Mouse (Mus musculus) embryonic fibroblast, embryonic 13.5 days (primary cell): ENCODE results near the gene Cdh13. TPM values are rescaled to one million over a fixed set of nuclear protein-coding genes. Genes with fewer than 3 reads are reported as not detected.

Experiments
- H3K27ac ChIP-seq: 2 replicates; pipeline ENCODE4 v1.5.1; 2012; ENCODE audit warnings: low read length, control low read depth, inconsistent platforms; ENCODE audit not compliant: insufficient read depth
- H3K4me1 ChIP-seq: 2 replicates; pipeline ENCODE4 v1.6.1; 2011; ENCODE audit warnings: low read length; ENCODE audit not compliant: control insufficient read depth, insufficient read depth
- H3K4me3 ChIP-seq: 2 replicates; pipeline ENCODE4 v1.5.1; 2011; ENCODE audit warnings: mild to moderate bottlenecking, control low read depth, low read length; ENCODE audit not compliant: insufficient read depth
- CTCF ChIP-seq: IDR thresholded peaks from 2 replicates; pipeline ENCODE4 v1.5.1; 2011; ENCODE audit warnings: mild to moderate bottlenecking, control low read depth, low read length, moderate library complexity, borderline replicate concordance; ENCODE audit not compliant: insufficient read depth
- POLR2A ChIP-seq: IDR thresholded peaks from 2 replicates; pipeline ENCODE4 v1.6.1; 2011; ENCODE audit warnings: low read depth, mild to moderate bottlenecking, control low read depth, low read length, moderate library complexity
- polyA plus RNA-seq: library from polyadenylated mRNA; stranded (reverse); fragments of >200 nt; gene quantifications from 2 replicates; pipeline ENCODE4 v1.2.4, GENCODE M21; 2011; ENCODE audit warnings: low read depth; ENCODE audit not compliant: missing spikeins, insufficient read length

The Cdh13 gene
- polyA plus RNA-seq, 1 experiment = 19.8 TPM

GRCm38 (mm10) chr8:118296477-118296876 is 12.9 kb downstream of the Cdh13 start:
- H3K4me1 ChIP-seq = no peaks in the 10 kb centered on the region
- H3K4me3 ChIP-seq = no peak overlapping the region
- no peak overlapping the region for H3K27ac ChIP-seq
- TF ChIP-seq CTCF = no peak
- TF ChIP-seq POLR2A = no peak

DNA sequence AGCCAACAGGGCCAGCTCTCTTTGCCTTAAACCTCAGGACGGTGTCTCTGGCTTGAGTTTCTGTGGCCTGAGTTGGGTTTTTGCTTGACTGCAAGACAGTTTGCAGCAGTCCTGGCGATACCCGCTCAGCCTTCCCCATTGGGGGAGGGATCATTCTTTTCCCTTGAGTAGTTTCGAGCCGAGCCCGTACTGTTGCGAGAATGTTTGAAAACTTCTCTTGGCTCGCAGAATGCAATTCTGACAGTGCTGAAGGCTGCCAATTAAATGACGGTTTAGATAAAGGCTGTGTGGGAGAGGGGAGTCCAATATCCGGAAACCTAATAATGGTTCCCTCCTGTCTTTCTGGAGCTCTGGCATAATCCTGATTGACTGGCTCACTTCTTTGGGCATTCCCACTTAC is 23.4 kb downstream of the Cdh13 start:
- no peaks in the 10 kb centered on the region for H3K4me1 ChIP-seq
- no peak overlapping the region for H3K27ac ChIP-seq
- TF ChIP-seq CTCF = no peak
- TF ChIP-seq POLR2A = no peak
- no peak overlapping the region for H3K4me3 ChIP-seq

GRCm38 (mm10) chr8:118309106-118309505 is 25.6 kb downstream of the Cdh13 start:
- Histone ChIP-seq H3K27ac (no peak overlapping the region), H3K4me1 (no peaks in the 10 kb centered on the region), H3K4me3 (no peak overlapping the region)
- no peak for TF ChIP-seq CTCF
- TF ChIP-seq POLR2A = no peak

DNA sequence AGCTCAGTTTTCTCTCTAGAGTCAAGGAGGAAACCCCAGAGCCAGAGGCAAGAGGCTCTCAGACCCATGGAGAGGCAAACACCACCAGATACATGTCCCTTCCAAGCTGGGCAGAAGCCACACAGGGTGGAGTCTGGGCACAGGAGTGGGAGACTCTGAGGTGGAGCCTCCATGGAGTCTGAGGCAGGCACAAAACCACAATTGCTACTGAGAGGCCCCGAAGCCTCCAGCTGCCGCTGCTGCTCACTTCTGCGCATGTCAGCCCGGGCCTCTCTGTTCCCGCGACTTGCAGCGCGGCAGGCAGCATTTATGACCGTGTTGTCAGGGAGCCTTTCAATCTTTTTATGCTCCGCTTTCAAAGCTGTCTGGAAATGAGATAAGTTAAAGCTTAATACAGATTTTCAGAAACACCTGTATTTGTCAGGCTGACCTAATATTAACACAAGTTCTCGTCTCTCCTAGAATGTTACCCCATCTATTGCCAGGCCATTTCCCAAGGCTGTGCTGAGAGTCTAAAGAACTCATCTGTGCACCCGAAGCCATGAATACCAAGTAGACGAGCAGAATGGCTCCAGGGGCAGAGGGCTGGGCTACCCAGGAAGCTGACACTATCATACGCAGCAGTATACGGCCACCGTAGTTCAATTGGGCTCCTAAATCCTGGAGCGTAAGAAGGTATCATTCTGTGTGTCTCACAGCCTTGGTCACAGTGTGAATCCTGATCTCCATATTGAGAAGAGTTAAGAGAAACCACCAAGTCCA is 30.1 kb downstream of the Cdh13 start:
- no peak overlapping the region for H3K27ac ChIP-seq
- H3K4me1 ChIP-seq = no peaks in the 10 kb centered on the region
- no peak overlapping the region for H3K4me3 ChIP-seq
- TF ChIP-seq POLR2A = no peak

DNA sequence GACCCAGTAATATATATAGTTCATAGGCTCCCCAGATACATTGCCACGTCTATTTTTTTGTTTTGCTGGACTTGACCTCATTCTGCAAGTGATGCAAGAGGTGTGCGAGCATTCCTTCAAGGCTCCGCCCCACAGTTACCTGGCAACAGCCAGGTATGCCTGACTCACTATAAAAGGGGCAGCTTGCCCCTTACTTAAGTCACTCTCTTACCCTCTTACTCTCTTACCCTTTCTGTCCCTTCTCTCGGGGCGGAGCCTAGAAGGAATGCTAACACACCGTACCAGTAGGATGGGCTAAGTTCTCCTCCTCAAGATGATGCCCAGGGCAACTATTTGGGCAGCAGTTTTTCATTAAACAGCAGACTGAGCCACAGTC is 30.6 kb downstream of the Cdh13 start:
- Histone ChIP-seq H3K4me3 (no peak overlapping the region), H3K27ac (no peak overlapping the region), H3K4me1 (no peaks in the 10 kb centered on the region)
- TF ChIP-seq CTCF = no peak

GRCm38 (mm10) chr8:118314932-118315331 is 31.4 kb downstream of the Cdh13 start:
- no peaks in the 10 kb centered on the region for H3K4me1 ChIP-seq
- H3K4me3 ChIP-seq = no peak overlapping the region
- TF ChIP-seq POLR2A = no peak
- no peak for TF ChIP-seq CTCF
- no peak overlapping the region for H3K27ac ChIP-seq

- Histone ChIP-seq H3K4me1 (no peaks in the 10 kb centered on the region), H3K4me3 (no peak overlapping the region), H3K27ac (no peak overlapping the region)
- TF ChIP-seq POLR2A (no peak), CTCF (no peak)
These were observed 32.9 kb downstream of the Cdh13 start for GRCm38 (mm10) chr8:118316440-118316839.

DNA sequence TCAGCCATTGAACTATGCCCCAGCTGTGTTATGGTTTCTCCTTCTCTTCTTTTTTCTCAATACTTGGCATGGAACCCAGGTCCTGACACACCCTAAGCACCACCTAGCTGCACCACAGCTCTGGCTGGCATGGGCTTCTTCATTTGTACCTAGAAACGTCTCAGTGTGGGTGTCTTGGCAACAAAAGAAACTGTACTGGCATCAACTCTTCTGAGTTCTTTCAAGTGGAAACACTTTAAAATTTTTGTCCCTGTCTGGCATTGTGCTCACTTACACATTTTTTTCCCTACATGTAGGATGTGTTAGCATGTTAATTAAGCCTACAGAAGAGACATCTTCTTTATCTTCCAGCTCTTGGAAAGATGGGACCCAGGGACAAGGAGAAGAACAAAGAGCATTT is 37.0 kb downstream of the Cdh13 start:
- no peak overlapping the region for H3K27ac ChIP-seq
- TF ChIP-seq CTCF = no peak
- no peak for TF ChIP-seq POLR2A
- no peaks in the 10 kb centered on the region for H3K4me1 ChIP-seq
- no peak overlapping the region for H3K4me3 ChIP-seq

DNA sequence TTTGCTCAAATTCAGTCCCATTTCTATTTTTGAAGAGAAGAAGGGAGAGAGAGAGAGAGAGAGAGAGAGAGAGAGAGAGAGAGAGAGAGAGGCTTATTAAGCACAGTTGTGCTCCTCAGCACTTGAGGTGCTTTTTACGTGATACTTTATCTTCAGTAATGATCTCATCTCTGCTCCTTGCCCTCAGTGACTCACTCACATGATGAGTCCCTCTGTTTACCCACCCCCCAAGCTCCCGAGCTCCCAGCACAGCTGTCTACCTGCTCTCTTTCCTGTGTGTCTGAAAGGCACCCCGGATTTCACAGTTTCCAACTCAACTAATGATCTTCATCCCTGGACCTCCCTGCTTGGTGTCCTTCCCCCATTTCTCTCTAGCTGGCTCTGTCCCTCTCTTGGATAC is 39.9 kb downstream of the Cdh13 start:
- H3K27ac ChIP-seq = no peak overlapping the region
- TF ChIP-seq CTCF (no peak), POLR2A (no peak)
- H3K4me1 ChIP-seq = no peaks in the 10 kb centered on the region
- no peak overlapping the region for H3K4me3 ChIP-seq

DNA sequence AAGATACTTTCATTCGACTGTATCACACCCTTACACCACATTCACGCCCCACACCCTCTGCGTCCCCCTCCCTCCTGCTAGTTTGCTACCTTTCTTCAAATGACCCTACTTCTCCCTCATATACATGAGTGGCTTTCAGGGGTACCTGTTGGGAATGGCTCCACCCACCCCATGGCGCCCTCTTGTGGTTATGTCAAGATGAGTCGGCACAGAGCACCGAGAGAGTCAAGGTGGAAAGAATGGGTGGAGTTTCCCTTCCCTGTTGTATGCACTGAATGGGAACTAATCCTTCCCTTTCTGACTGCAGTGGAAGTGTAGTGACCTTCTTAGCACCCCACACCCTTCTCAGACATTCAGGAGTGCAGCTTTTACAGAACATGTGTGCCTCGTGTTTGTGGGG is 51.4 kb downstream of the Cdh13 start:
- H3K4me3 ChIP-seq = no peak overlapping the region
- no peak for TF ChIP-seq CTCF
- no peak for TF ChIP-seq POLR2A
- H3K27ac ChIP-seq = no peak overlapping the region
- H3K4me1 ChIP-seq = no peaks in the 10 kb centered on the region

GRCm38 (mm10) chr8:118339711-118340110 is 56.2 kb downstream of the Cdh13 start:
- H3K4me1 ChIP-seq = no peaks in the 10 kb centered on the region; the same call in 1 of the 2 replicates
- TF ChIP-seq POLR2A = no peak
- no peak for TF ChIP-seq CTCF
- no peak overlapping the region for H3K4me3 ChIP-seq
- H3K27ac ChIP-seq = no peak overlapping the region
